Mouse (Mus musculus) G1E (cell line): ENCODE measurements around the gene Mxd1. TPM values are rescaled to one million over a fixed set of nuclear protein-coding genes. Genes with fewer than 3 reads are reported as not detected.

Source experiments
- ATAC-seq: 2 replicates; pipeline ENCODE4 v1.8.0; 2016; ENCODE audit warnings: mild to moderate bottlenecking; ENCODE audit not compliant: insufficient number of reproducible peaks, poor library complexity, low FRiP score, severe bottlenecking; ENCODE audit errors: extremely low read depth
- DNase-seq: peaks from one replicate; pipeline ENCODE4 v3.0.0; 2012; ENCODE audit warnings: low spot score
- H3K27me3 ChIP-seq: 2 replicates; pipeline ENCODE4 v1.6.1; 2012; ENCODE audit warnings: mild to moderate bottlenecking, low read length, inconsistent platforms; ENCODE audit not compliant: insufficient read depth
- H3K36me3 ChIP-seq: replicated peaks from 2 replicates; pipeline ENCODE3; 2012; ENCODE audit warnings: mild to moderate bottlenecking, inconsistent platforms
- H3K4me1 ChIP-seq: 2 replicates; pipeline ENCODE4 v1.6.1; 2012; ENCODE audit warnings: low read depth, low read length, inconsistent platforms, mixed read lengths; ENCODE audit not compliant: insufficient read depth
- H3K4me3 ChIP-seq: 2 replicates; pipeline ENCODE4 v1.5.1; 2012; ENCODE audit warnings: low read depth, mild to moderate bottlenecking, inconsistent platforms, low read length, moderate library complexity, mixed read lengths
- H3K9me3 ChIP-seq: replicated peaks from 2 replicates; pipeline ENCODE4 v1.6.1; 2012; ENCODE audit warnings: inconsistent platforms
- CTCF ChIP-seq: IDR thresholded peaks from 2 replicates; pipeline ENCODE4 v1.5.1; 2012; ENCODE audit warnings: low read depth, low read length, inconsistent platforms, mixed read lengths
- GATA1 ChIP-seq: IDR thresholded peaks from 2 replicates; pipeline ENCODE4 v1.6.1; 2012; ENCODE audit warnings: borderline replicate concordance, low read length, inconsistent platforms, mixed read lengths
- GATA2 ChIP-seq: IDR thresholded peaks from 2 replicates; pipeline ENCODE4 v1.6.1; 2012; ENCODE audit warnings: low read depth, low read length, inconsistent platforms, borderline replicate concordance
- POLR2AphosphoS5 ChIP-seq: IDR thresholded peaks from 2 replicates; pipeline ENCODE4 v1.6.1; 2012; ENCODE audit warnings: low read depth, low read length, inconsistent platforms; ENCODE audit not compliant: insufficient replicate concordance
- TAL1 ChIP-seq: conservative IDR thresholded peaks from 2 replicates; pipeline ENCODE4 v1.6.1; 2012; ENCODE audit warnings: low read depth, low read length, inconsistent platforms, mixed read lengths
- polyA plus RNA-seq: library from polyadenylated mRNA; stranded (reverse); fragments of >175 nt; gene quantifications from 2 replicates; pipeline ENCODE4 v1.2.3, GENCODE M21; 2012
- total RNA-seq, 2 experiments: library from RNA; stranded (forward) in 1 of 2; stranded (reverse) in 1 of 2; fragments of 200-1000 nt in 1 of 2; fragments of >200 nt in 1 of 2; fragmentation: Nextera tagmentation in 1 of 2; gene quantifications; 2 replicates each; pipeline ENCODE4 v1.2.3; 2014 to 2017

Gene Mxd1
- total and polyA plus RNA-seq, 3 experiments, result 6.6 to 116 (median 72.4) TPM

- DNase-seq, result no peak
- H3K9me3 ChIP-seq, result no peaks in the 10 kb centered on the region
- no peak overlapping the region for H3K4me3 ChIP-seq
- TF ChIP-seq GATA2 (no peak), GATA1 (no peak), POLR2AphosphoS5 (no peak), CTCF (no peak), TAL1 (no peak)
- no peaks in the 10 kb centered on the region for H3K36me3 ChIP-seq
- peak; percentile 40; the same call in 1 of the 2 replicates for ATAC-seq
- H3K27me3 ChIP-seq, result peaks cover 29% of the 10 kb centered on the region
- H3K4me1 ChIP-seq, result peaks cover 7% of the 10 kb centered on the region
Observed at GRCm38 (mm10) chr6:86607471-86607870, 61.5 kb downstream of the Mxd1 start.

- ATAC-seq, result no peak
Observed at GRCm38 (mm10) chr6:86606289-86606688, 62.7 kb downstream of the Mxd1 start.

GRCm38 (mm10) chr6:86605260-86605659 lies 63.7 kb downstream of the Mxd1 start:
- H3K4me1 ChIP-seq, result peaks cover 13% of the 10 kb centered on the region
- DNase-seq (no peak), ATAC-seq (no peak)
- no peak for TF ChIP-seq CTCF
- no peaks in the 10 kb centered on the region for H3K36me3 ChIP-seq
- peaks cover 29% of the 10 kb centered on the region for H3K27me3 ChIP-seq
- H3K9me3 ChIP-seq, result no peaks in the 10 kb centered on the region
- H3K4me3 ChIP-seq, result no peak overlapping the region

More at GRCm38 (mm10) chr6:86606289-86606688, 62.7 kb downstream of the Mxd1 start:
- Histone ChIP-seq H3K27me3 (peaks cover 32% of the 10 kb centered on the region), H3K36me3 (no peaks in the 10 kb centered on the region), H3K4me1 (peaks cover 10% of the 10 kb centered on the region), H3K4me3 (no peak overlapping the region), H3K9me3 (no peaks in the 10 kb centered on the region)
- DNase-seq, result no peak
- TF ChIP-seq GATA2, result no peak
- no peak for TF ChIP-seq GATA1
- TF ChIP-seq TAL1, result no peak
- TF ChIP-seq POLR2AphosphoS5, result no peak
- no peak for TF ChIP-seq CTCF

GRCm38 (mm10) chr6:86599951-86600414 lies 69.0 kb downstream of the Mxd1 start:
- H3K27me3 ChIP-seq, result peaks cover 15% of the 10 kb centered on the region
- H3K4me3 ChIP-seq, result no peak overlapping the region
- TF ChIP-seq GATA1 (no peak), GATA2 (no peak), TAL1 (no peak), POLR2AphosphoS5 (no peak), CTCF (no peak)
- DNase-seq (peak; percentile 66), ATAC-seq (peak; percentile 17; the same call in 1 of the 2 replicates)
- no peaks in the 10 kb centered on the region for H3K36me3 ChIP-seq
- H3K4me1 ChIP-seq, result peaks cover 38% of the 10 kb centered on the region
- H3K9me3 ChIP-seq, result no peaks in the 10 kb centered on the region

- no peaks in the 10 kb centered on the region for H3K36me3 ChIP-seq
- H3K9me3 ChIP-seq, result no peaks in the 10 kb centered on the region
- TF ChIP-seq POLR2AphosphoS5 (no peak), CTCF (peak; percentile 95)
- no peak for ATAC-seq
- H3K27me3 ChIP-seq, result peaks cover 15% of the 10 kb centered on the region
- H3K4me1 ChIP-seq, result peaks cover 44% of the 10 kb centered on the region
- H3K4me3 ChIP-seq, result no peak overlapping the region
- peak; percentile 58 for DNase-seq
Observed at GRCm38 (mm10) chr6:86599197-86599596, 69.8 kb downstream of the Mxd1 start.

- TF ChIP-seq GATA2 (no peak), GATA1 (no peak), TAL1 (no peak), POLR2AphosphoS5 (no peak), CTCF (no peak)
- H3K4me1 ChIP-seq, result peaks cover 44% of the 10 kb centered on the region
Observed at GRCm38 (mm10) chr6:86598742-86599193, 70.2 kb downstream of the Mxd1 start.

More at GRCm38 (mm10) chr6:86598742-86599193, 70.2 kb downstream of the Mxd1 start:
- DNase-seq (no peak), ATAC-seq (peak; percentile 24)
- Histone ChIP-seq H3K4me3 (no peak overlapping the region), H3K36me3 (no peaks in the 10 kb centered on the region), H3K9me3 (no peaks in the 10 kb centered on the region), H3K27me3 (peaks cover 15% of the 10 kb centered on the region)

Other genes starting within 250 kb of the Mxd1 start
- gene Gm44790, start 242.5 kb downstream of the Mxd1 start, total RNA-seq (2014; fragmentation: Nextera tagmentation), result not detected in 2 replicates
- gene Gm44790, start 242.5 kb downstream of the Mxd1 start, total RNA-seq (2017), result 0.87 TPM in 1 of 2 replicates, not detected in the other
- gene Gm44790, start 242.5 kb downstream of the Mxd1 start, polyA plus RNA-seq, result 0.78 TPM in 1 of 2 replicates, not detected in the other
- 33.0 and 37.6 TPM in 2 replicates for gene C87436, start 230.8 kb downstream of the Mxd1 start, total RNA-seq (2014; fragmentation: Nextera tagmentation)
- gene C87436, start 230.8 kb downstream of the Mxd1 start, total RNA-seq (2017), result 22.3 and 23.2 TPM in 2 replicates
- gene C87436, start 230.8 kb downstream of the Mxd1 start, polyA plus RNA-seq, result 4.4 and 7.0 TPM in 2 replicates
- gene Pcbp1, start 142.8 kb downstream of the Mxd1 start, total RNA-seq (2014; fragmentation: Nextera tagmentation), result 190 and 191 TPM in 2 replicates
- 94.9 and 101 TPM in 2 replicates for gene Pcbp1, start 142.8 kb downstream of the Mxd1 start, total RNA-seq (2017)
- gene Pcbp1, start 142.8 kb downstream of the Mxd1 start, polyA plus RNA-seq, result 1,039 and 1,367 TPM in 2 replicates
- not detected in 2 replicates for gene Asprv1, start 41.0 kb downstream of the Mxd1 start, total RNA-seq (2014; fragmentation: Nextera tagmentation)
- gene Asprv1, start 41.0 kb downstream of the Mxd1 start, total RNA-seq (2017), result 0.23 and 0.33 TPM in 2 replicates
- not detected in 2 replicates for gene Asprv1, start 41.0 kb downstream of the Mxd1 start, polyA plus RNA-seq
- 87.0 and 90.8 TPM in 2 replicates for gene Snrnp27, start 15.4 kb upstream of the Mxd1 start, total RNA-seq (2014; fragmentation: Nextera tagmentation)
- 84.4 and 85.9 TPM in 2 replicates for gene Snrnp27, start 15.4 kb upstream of the Mxd1 start, total RNA-seq (2017)
- 167 and 193 TPM in 2 replicates for gene Snrnp27, start 15.4 kb upstream of the Mxd1 start, polyA plus RNA-seq
- gene Gmcl1, start 64.2 kb upstream of the Mxd1 start, total RNA-seq (2014; fragmentation: Nextera tagmentation), result 20.5 and 23.6 TPM in 2 replicates
- gene Gmcl1, start 64.2 kb upstream of the Mxd1 start, total RNA-seq (2017), result 18.3 and 21.3 TPM in 2 replicates
- 17.6 and 22.7 TPM in 2 replicates for gene Gmcl1, start 64.2 kb upstream of the Mxd1 start, polyA plus RNA-seq
- 0.68 and 3.5 TPM in 2 replicates for gene Anxa4, start 124.4 kb upstream of the Mxd1 start, total RNA-seq (2014; fragmentation: Nextera tagmentation)
- gene Anxa4, start 124.4 kb upstream of the Mxd1 start, total RNA-seq (2017), result 12.0 and 15.6 TPM in 2 replicates
- gene Anxa4, start 124.4 kb upstream of the Mxd1 start, polyA plus RNA-seq, result 1.0 TPM in 2 replicates
- gene Aak1, start 180.4 kb upstream of the Mxd1 start, total RNA-seq (2014; fragmentation: Nextera tagmentation), result 181 and 183 TPM in 2 replicates
- gene Aak1, start 180.4 kb upstream of the Mxd1 start, total RNA-seq (2017), result 14.6 and 15.8 TPM in 2 replicates
- gene Aak1, start 180.4 kb upstream of the Mxd1 start, polyA plus RNA-seq, result 36.3 and 41.0 TPM in 2 replicates